Mouse (Mus musculus): Measurements from ENCODE around the gene Clic3.

GRCm38 (mm10) chr2:25460135-25460534 is 3.5 kb downstream of the Clic3 start:
- no peak for TF ChIP-seq CTCF (IDR thresholded peaks at IDR 0.05; ENCODE audit: low read depth)
- TF ChIP-seq EP300 (IDR thresholded peaks at IDR 0.05; ENCODE audit: low read depth) = no peak
